Mouse (Mus musculus) limb, embryonic 10.5 days (tissue): ENCODE data around the gene Tead3. TPM values are rescaled to one million over a fixed set of nuclear protein-coding genes. Genes with fewer than 3 reads are reported as not detected.
A peak's percentile ranks its signal among the peaks of the same experiment; 100 is the strongest.
"Not testable (repeated sequence)": the region's sequence is repeated elsewhere in the genome, so short reads cannot be mapped to it uniquely, and the experiment has no call there.

Experiments
- DNase-seq: peaks from one replicate; pipeline ENCODE4 v3.0.0-alpha.2; 2017; ENCODE audit warnings: low spot score
- H3K27ac ChIP-seq: fragments of 300-500 bp; sonication (generic); 2 replicates; pipeline ENCODE4 v1.5.1; 2016; ENCODE audit warnings: mild to moderate bottlenecking
- H3K27me3 ChIP-seq: fragments of 300-500 bp; sonication (generic); 2 replicates; pipeline ENCODE4 v1.6.1; 2016; ENCODE audit warnings: low read depth, mild to moderate bottlenecking; ENCODE audit not compliant: poor library complexity, severe bottlenecking
- H3K36me3 ChIP-seq: fragments of 300-500 bp; sonication (generic); 2 replicates; pipeline ENCODE4 v1.6.1; 2016; ENCODE audit warnings: mild to moderate bottlenecking, moderate library complexity
- H3K4me1 ChIP-seq: fragments of 300-500 bp; sonication (generic); 2 replicates; pipeline ENCODE4 v1.6.1; 2016
- H3K4me3 ChIP-seq: fragments of 300-500 bp; sonication (generic); 2 replicates; pipeline ENCODE4 v1.5.1; 2016; ENCODE audit warnings: mild to moderate bottlenecking, moderate library complexity
- H3K9me3 ChIP-seq: fragments of 300-500 bp; sonication (generic); replicated peaks from 2 replicates; pipeline ENCODE4 v1.6.1; 2016; ENCODE audit warnings: mild to moderate bottlenecking
- WGBS: fragments of 180-500 bp; shearing (Covaris S2); methylation state at CpG from one replicate; pipeline ENCODE4 v1.1.7; 2016; 5-methylcytosine and 5-hydroxymethylcytosine counted together
- polyA plus RNA-seq: library from polyadenylated mRNA; unstranded; fragments of >200 nt; fragmentation: Nextera tagmentation; extraction: Ambion mirVana; gene quantifications from 2 replicates; pipeline ENCODE4 v1.2.1, GENCODE M21; 2016

Gene Tead3
- polyA plus RNA-seq, 1 experiment from 2014 or later: 9.8 TPM

DNA sequence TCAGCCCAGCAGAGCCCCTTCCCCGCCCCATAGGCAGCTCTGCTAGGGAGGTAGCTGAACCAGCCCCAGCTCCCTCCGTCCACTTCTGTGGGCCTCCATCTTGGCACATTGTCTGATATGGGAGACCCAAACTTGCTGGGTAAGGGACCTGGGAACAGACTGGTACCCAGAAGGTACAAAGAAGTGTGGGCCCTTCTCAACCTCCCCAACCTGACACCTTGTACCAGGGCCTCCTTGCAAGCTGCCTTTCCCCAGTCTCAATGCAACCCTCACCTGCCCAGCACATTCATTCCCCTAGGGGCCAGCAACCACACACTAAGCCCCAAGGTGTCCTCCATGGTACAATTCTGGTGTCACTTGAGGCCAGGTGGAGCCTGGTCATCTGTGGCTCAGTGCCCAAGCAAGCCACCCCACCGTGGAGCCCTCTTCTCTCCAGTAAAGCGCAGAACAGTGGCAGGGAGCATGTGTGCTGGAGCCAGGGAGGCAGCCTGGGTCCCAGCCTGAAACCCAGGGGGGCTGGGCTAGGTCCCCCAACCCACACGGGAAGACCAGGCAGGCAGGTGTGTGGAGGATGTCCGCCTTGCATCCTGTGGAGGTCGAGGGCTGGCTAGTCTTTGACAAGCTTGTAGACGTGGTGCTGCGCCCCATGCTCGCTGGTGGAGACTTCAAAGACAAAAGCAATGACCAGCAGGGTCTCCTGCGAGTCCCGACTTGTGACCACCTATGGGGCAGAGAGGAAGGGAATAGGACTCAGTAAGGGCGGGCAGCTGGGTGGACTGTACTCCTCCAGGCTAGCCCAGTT lies 18.3 kb downstream of the Tead3 start:
- Histone ChIP-seq H3K4me1 (peaks cover 60% of the 10 kb centered on the region), H3K27me3 (no peaks in the 10 kb centered on the region), H3K36me3 (peaks cover 81% of the 10 kb centered on the region), H3K9me3 (no peaks in the 10 kb centered on the region), H3K27ac (peak overlapping the region; percentile 71), H3K4me3 (peak overlapping the region; percentile 17)
- 35% methylated on average over 13 of the region's 13 CpGs for WGBS
- peak; percentile 57 for DNase-seq

DNA sequence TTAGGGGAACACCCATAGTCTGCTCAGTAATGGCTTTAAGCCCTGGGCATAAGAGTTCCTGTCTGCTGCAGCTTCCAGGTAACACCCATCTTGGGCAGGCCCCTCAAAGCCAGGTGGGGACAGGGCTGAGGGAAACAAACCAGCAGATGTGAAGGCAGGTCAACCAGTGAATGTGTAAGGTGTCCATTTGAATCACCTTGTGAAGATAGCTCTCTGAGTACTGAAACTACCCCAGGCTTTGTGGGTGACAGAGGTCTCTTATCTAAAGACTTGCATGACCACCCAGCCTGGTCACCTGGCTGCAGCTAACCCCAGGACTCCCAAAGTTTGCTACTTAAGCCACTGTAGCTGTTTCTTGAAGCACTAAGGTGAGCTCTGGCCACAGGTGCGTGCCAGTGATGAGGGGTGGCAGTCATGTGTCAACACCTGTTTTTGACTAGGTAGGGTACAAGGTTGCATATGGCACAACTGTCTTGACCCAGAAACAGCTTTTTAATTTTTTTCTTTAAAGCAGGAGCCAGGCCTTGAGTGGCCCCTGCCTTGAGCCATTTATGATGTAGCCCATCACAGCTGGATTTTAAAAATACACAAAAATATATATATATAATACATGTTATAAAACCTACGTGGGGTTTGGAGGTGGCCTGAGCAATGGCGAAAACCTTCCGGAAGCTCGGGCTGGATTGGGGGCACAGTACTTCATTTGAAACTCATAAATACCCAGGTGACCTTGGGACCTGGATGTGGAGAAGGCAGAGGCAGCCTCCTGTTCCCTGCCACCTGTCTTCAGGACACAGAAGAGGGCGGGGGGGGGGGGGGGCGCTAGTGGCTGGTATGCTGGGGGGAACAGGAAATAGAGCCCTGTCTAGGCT lies 19.1 kb downstream of the Tead3 start:
- Histone ChIP-seq H3K27ac (peak overlapping the region; percentile 71; the same call in 1 of the 2 replicates), H3K27me3 (no peaks in the 10 kb centered on the region), H3K9me3 (no peaks in the 10 kb centered on the region), H3K4me1 (peaks cover 68% of the 10 kb centered on the region), H3K36me3 (peaks cover 77% of the 10 kb centered on the region), H3K4me3 (peak overlapping the region; percentile 17; the same call in 1 of the 2 replicates)
- peak; percentile 56 for DNase-seq
- WGBS: 25% methylated on average over 5 of the region's 7 CpGs

DNA sequence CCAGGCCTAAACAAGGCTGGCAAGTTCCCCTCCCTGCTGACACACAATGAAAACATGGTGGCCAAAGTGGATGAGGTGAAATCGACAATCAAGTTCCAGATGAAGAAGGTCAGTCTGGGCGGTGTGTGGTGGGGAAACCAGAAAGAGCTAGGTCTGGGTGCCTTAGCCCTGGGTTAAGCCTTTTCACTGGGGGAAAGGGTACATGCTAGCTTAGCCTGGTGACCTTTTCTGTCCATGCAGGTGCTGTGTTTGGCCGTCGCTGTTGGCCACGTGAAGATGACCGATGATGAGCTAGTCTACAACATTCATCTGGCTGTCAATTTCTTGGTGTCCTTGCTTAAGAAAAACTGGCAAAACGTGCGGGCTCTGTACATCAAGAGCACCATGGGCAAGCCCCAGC lies 20.0 kb downstream of the Tead3 start:
- DNase-seq: not testable (repeated sequence)
- peaks cover 77% of the 10 kb centered on the region for H3K4me1 ChIP-seq
- 73% methylated on average over 8 of the region's 8 CpGs for WGBS

DNA sequence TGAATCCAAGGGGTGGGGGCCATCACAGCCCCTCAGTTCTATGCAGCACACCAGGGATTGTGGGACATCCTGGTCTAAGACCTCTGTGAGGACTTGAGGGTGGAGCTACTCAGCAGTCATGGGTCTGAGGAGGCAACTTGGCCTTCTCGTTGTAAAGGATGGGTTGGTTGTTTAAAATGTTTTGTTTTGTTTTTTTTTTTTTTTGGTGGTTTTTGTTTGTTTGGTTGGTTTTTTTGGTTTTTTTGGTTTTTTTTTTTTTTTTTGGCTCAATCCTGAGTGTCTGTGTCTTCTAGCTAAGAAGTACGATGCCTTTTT lies 20.4 kb downstream of the Tead3 start:
- no peaks in the 10 kb centered on the region for H3K9me3 ChIP-seq
- H3K27me3 ChIP-seq: no peaks in the 10 kb centered on the region
- H3K27ac ChIP-seq: peak overlapping the region; percentile 14; the same call in 1 of the 2 replicates
- H3K36me3 ChIP-seq: peaks cover 77% of the 10 kb centered on the region
- 62% methylated on average over 2 of the region's 2 CpGs for WGBS
- peaks cover 77% of the 10 kb centered on the region for H3K4me1 ChIP-seq
- no peak for DNase-seq
- peak overlapping the region; percentile 98 for H3K4me3 ChIP-seq

More for the DNA sequence above, 20.0 kb downstream of the Tead3 start:
- H3K27ac ChIP-seq, H3K27me3 ChIP-seq, H3K9me3 ChIP-seq: not testable (repeated sequence)
- peak overlapping the region; percentile 19; the same call in 1 of the 2 replicates for H3K4me3 ChIP-seq
- peaks cover 77% of the 10 kb centered on the region for H3K36me3 ChIP-seq

DNA sequence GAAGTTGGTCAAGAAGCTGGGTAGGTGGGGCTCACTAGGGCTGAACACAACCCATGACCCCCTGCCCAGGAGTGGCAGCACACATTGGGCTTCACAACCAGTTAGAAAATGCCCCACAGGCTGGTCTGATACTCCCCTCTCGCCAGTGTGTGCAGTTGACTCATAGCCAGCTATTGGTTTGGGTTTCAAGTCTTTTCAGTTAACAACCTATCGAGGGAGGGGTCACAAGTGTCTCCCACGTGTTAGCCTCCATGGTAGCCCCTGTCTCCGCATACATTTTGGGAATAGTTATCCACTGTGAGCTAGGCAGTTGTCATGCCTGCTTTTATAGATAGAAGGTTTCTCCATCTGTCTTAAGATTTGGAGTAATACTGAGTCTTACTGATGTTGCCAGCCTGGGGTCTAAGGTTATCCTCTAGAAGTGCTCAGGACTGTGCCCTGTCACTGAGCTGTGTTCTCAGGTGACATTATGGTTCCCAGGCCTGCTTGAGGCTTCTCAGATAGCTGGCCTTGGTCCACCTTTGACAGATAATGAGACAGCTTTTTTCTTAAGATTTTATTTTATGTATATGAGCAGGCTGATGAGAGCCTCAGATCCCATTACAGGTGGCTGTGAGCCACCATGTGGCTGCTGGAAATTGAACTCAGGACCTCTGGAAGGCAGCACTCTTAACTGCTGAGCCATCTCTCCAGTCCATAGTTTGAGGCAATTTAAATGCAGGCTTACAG lies 20.9 kb downstream of the Tead3 start:
- peak overlapping the region; percentile 99 for H3K27ac ChIP-seq
- no peak for DNase-seq
- no peaks in the 10 kb centered on the region for H3K27me3 ChIP-seq
- H3K4me3 ChIP-seq: peak overlapping the region; percentile 98
- H3K9me3 ChIP-seq: no peaks in the 10 kb centered on the region
- 9% methylated on average over 4 of the region's 4 CpGs for WGBS
- H3K36me3 ChIP-seq: peaks cover 77% of the 10 kb centered on the region
- H3K4me1 ChIP-seq: peaks cover 72% of the 10 kb centered on the region

DNA sequence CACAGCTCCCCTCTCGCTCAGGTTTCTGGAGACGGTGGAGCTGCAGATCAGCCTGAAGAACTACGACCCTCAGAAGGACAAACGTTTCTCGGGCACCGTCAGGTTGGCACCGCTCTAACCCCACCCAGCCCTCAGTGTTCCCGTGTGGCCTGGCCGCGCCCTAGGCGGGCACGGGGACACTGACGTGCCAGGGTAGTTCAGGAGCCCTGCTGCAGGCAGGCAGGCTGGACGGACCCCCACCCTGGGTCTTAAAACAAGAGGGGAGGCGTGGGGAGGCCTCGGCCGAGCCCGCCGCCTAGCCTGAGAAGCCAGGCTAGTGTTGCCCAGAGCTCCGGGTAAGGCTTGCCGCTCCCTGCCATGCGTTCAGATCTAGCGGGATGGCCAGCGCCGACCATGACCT lies 21.7 kb downstream of the Tead3 start:
- peak; percentile 57 for DNase-seq
- Histone ChIP-seq H3K27me3 (no peaks in the 10 kb centered on the region), H3K36me3 (peaks cover 78% of the 10 kb centered on the region), H3K9me3 (no peaks in the 10 kb centered on the region), H3K27ac (peak overlapping the region; percentile 99), H3K4me3 (peak overlapping the region; percentile 98), H3K4me1 (peaks cover 66% of the 10 kb centered on the region)
- WGBS: under 1% methylated on average over 25 of the region's 25 CpGs

DNA sequence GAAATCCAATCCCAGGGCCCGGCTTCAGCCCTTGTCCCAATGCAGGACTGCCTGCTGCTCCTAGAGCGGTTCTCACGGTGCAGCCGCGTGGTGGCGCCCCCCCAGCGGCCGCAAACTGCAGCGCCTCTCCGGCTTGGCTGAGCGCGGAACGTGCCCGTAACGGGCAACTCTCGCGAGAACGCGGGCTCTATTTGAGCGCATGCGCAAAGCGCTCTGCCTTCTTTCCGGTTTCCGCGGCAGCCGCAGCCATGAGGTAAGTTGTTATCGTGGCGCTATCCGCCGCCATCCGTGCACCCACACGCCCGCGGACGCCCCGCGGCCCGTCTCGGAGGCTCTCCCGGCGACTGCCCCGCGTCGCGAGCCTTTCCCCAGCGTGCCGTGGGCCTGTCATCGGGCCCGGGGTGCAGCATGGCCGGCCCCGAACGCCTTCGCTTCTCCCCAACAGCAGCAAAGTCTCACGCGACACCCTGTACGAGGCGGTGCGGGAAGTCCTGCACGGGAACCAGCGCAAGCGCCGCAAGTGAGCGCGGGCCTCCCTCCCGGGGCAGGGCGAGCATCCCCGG lies 22.2 kb downstream of the Tead3 start, which contains the start of gene Rpl10a:
Gene Rpl10a (plus strand): TSS at position 106 of the 563 bp plus-strand sequence.
- Histone ChIP-seq H3K27ac (peak within 1 kb of the TSS; percentile 99), H3K4me3 (peak within 1 kb of the TSS; percentile 98), H3K9me3 (no peaks in the 10 kb centered on the region), H3K36me3 (peaks cover 78% of the 10 kb centered on the region), H3K27me3 (no peaks in the 10 kb centered on the region), H3K4me1 (peaks cover 61% of the 10 kb centered on the region)
- DNase-seq: peak; percentile 99
- WGBS: under 1% methylated on average over 67 of the region's 67 CpGs

DNA sequence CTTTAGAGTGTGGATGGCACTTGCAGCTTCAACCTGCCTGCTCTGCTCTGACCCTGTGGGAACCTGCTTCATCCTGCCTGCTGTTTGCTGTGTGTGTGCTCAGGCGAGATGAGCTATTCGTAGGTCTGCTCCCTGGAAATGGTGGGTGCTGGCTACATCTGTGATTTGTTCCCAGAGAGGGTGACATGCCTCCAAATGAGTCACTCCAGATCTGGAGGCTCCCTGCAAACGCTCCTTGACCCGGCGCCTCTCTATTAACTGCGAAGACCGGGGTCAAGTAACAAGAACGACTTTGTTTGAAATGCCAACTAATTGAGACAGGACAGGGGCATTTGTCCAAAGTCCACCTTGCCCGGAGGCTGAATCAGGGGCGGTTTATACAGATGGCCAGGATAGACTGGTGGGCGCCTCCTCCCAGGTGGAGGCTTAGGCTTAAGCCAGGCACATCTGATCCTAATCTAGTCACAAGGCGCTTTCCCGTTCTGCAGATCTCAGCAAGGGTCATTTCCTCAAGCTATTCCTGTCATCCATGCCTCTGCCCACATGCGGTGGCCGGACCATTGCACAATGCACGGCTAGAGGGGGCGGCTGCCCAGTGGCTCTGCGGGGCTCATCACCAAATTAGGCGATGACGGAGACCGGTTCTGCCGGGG lies 22.8 kb downstream of the Tead3 start:
- peaks cover 55% of the 10 kb centered on the region for H3K4me1 ChIP-seq
- no peak for DNase-seq
- H3K36me3 ChIP-seq: peaks cover 77% of the 10 kb centered on the region
- WGBS: 2% methylated on average over 22 of the region's 22 CpGs
- H3K9me3 ChIP-seq: no peaks in the 10 kb centered on the region
- peak overlapping the region; percentile 98 for H3K4me3 ChIP-seq
- H3K27ac ChIP-seq: peak overlapping the region; percentile 99
- H3K27me3 ChIP-seq: no peaks in the 10 kb centered on the region

DNA sequence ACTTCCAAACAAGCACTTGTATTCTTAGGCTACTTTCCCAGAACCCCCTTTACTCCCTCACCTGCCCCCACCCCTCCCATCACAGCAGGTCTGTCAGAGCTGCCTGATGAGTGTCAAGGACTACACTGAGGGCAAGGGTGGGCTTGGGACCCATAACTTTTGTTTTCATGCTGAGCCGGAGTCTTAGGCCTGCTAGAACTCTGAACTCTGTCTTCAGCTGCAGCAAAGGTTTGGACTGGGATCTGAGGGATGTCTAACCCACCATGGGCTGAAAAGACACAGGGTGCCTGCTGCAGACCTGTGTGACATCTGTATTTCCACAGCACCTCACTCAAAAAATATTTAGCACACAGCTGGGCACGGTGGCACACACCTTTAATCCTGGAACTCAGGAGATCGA lies 23.7 kb downstream of the Tead3 start:
- no peaks in the 10 kb centered on the region for H3K27me3 ChIP-seq
- H3K4me3 ChIP-seq: no peak overlapping the region
- 82% methylated on average over 3 of the region's 3 CpGs for WGBS
- H3K4me1 ChIP-seq: peaks cover 46% of the 10 kb centered on the region
- H3K9me3 ChIP-seq: no peaks in the 10 kb centered on the region
- H3K36me3 ChIP-seq: peaks cover 77% of the 10 kb centered on the region
- DNase-seq: no peak
- peak overlapping the region; percentile 99 for H3K27ac ChIP-seq

DNA sequence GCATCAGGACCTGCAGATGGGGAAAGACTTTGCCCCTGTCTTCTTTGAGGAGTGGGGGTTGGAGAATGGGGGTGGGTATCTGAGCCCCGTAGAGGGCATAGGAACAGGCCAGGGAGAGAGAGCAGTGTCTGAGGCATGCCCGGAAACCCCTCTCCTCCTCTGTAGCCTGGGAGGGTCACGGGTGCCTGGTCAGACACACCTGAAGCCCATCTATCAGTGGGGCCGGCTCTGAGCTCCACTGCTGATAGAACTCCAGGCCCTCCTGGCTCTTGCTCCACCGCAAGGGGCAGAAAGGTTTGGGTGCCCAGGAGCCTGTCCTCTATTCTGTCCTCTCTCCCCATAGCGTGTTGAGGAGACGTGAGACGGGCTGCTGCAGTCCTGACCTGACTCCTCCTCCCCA lies 24.9 kb downstream of the Tead3 start:
- peaks cover 77% of the 10 kb centered on the region for H3K36me3 ChIP-seq
- no peaks in the 10 kb centered on the region for H3K9me3 ChIP-seq
- 91% methylated on average over 8 of the region's 8 CpGs for WGBS
- H3K4me1 ChIP-seq: peaks cover 35% of the 10 kb centered on the region
- no peaks in the 10 kb centered on the region for H3K27me3 ChIP-seq
- no peak for DNase-seq
- no peak overlapping the region for H3K27ac ChIP-seq
- H3K4me3 ChIP-seq: no peak overlapping the region

DNA sequence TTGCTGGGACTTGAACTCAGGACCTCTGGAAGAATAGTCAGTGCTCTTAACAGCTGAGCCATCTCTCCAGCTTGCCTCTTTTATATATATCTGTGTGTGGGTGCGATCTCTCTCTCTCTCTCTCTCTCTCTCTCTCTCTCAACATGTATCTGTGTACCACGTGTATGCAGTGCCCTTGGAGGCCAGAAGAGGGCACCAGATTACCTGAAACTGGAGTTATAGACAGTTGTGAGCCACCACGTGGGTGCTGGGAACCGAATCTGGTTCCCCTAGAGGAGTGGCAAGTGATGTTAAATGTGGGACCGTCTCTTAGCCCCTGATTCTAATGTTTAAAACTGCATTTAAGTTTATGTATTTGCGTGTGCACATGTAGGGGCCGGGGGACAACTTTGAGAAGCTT lies 26.2 kb downstream of the Tead3 start:
- H3K9me3 ChIP-seq, H3K4me3 ChIP-seq, H3K27me3 ChIP-seq, H3K27ac ChIP-seq, DNase-seq: not testable (repeated sequence)
- peaks cover 27% of the 10 kb centered on the region for H3K4me1 ChIP-seq
- H3K36me3 ChIP-seq: peaks cover 75% of the 10 kb centered on the region
- 91% methylated on average over 7 of the region's 7 CpGs for WGBS

DNA sequence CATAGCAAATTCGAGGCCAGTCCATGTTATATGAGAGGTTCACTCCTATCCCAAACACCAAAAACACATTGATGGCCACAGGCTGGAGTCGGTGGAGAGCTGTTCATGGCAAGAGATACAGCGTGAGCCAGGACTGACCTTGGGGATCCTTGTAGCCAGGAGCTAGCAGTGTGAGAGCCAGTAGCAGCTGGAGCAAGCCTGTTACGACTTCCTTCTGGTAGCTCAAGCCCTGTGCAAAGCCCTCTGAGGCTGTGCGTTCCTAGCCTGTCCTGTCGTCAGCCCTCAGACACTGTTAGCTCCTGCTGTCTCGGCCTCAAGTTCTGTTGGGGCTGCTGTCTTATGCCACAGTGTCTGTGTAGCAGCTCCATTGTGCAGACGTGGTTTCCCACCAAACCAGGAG lies 26.8 kb downstream of the Tead3 start:
- Histone ChIP-seq H3K9me3 (no peaks in the 10 kb centered on the region), H3K4me3 (no peak overlapping the region), H3K36me3 (peaks cover 74% of the 10 kb centered on the region), H3K27ac (no peak overlapping the region), H3K4me1 (peaks cover 26% of the 10 kb centered on the region), H3K27me3 (no peaks in the 10 kb centered on the region)
- WGBS: 94% methylated on average over 8 of the region's 8 CpGs
- no peak for DNase-seq
